Mouse (Mus musculus) 3T3-L1 (cell line): ENCODE data around the gene Supv3l1.
A peak's percentile ranks its signal among the peaks of the same experiment; 100 is the strongest.

Source experiments
- DNase-seq: peaks from one replicate; pipeline ENCODE4 v3.0.0-alpha.2; 2015; ENCODE audit warnings: low read depth, low spot score

The Supv3l1 gene

DNA sequence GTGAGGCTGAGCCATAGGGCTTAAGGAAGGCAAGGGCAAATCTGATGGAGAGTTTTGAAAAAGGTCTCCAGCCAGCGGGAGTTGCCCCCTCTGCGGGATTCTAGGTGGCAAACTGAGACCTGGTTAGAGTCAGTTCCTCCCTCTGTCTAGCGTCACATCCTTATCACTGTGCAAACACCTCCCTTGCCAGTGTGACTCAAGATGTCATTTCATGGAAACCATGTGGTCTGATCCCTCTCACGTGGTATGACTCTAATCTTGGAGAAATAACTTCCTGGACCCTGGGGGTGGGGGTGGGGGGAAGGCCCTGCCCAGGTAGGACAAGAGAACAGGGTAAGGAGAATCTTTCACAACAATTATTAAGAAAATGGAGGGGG is 35.9 kb downstream of the Supv3l1 start:
- no peak for DNase-seq

DNA sequence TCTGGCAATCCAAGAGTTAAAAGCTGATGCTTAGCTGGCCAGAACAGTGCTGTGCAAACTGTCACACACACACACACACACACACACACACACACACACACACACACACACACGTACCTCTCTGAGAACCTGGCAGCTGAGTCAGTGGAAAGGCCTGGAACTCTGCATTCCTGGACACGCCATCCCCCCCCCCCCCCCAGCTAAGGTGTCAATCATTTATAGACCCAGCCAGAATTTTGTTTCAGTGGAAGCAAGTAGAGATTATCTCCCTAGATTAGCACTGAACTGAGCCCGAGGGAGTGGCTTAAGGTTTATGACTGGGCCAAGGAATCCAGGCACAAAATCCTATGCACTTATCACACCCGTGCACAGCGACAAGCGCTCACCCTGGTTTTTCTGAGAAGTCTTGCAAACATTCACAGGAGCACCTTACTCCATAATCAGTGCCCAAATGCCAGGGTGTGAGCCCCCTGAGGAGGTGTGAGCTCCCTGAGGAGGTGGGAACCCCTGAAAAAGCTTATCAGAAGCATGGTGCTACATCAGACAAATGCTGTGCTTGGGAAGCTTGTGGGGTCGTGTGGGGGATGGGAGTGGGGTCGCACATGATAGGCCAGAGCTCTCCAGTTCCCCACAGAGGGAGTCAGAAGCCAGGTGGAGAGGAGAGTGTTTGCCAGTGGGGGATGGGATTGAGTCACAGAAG is 36.5 kb downstream of the Supv3l1 start:
- peak; percentile 13 for DNase-seq

DNA sequence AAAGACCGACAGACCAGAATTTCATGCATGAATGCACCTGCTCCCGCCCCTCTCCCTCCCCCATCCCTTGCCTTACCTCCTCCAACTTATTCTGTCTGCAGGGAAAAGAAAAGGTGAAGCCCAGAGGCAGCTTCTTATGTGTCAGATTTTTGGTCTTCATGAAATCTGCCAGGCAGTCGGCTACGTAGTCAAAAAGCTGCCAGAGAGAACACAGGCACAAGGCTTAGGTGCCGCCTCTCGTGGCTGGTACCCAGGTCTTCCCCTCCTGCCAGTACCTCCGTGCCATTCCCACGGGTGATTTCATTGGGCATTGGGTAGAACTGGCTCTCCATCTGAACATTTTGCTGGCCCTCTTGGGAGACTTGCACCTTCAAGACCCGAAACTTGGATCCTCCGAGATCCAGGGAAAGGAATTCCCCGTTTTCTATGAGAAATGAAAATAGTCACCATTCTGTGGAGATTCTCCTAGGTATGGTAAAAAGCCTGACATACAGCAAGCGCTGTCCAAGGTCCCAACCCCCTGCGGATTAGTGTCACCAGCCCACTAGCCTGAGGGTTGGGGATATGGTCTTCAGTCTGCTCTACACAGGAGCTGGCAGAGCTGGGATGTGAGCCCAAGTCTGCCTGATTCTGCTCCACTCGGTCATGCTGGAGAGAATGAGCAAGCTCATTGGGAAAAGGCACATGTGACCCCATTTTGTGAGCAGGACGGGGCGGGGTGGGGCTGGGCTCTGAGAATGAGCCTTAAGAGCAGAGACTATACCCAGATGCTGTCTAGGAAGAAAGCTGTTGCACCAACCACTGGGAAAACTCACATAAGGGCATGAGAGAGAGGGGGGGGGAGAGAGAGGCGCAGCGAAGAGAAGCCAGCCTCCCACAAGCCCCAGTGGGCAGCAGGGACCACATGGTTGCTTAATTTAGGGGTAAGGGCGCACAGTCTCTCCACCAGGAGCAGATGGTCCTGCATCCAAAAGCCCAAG is 37.8 kb downstream of the Supv3l1 start:
- peak; percentile 17 for DNase-seq

DNA sequence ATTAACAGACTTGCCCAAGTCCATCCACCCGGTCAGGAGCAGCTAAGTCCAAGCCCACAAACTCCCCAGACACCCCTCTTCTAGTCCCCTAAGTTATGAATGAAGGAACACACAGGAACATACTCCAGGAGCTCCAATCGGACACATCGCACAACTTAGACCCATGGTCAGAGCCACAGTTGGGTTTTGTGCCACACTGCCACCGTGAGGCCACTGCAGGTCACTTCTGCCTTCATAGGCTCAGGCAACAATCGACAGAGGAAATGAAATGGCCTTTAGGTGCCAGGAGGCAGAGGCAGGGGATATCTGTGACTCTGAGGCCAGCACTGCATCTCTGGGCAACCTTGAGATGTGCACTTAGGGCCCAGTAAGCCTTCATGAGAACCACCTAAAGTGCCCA is 38.6 kb downstream of the Supv3l1 start:
- DNase-seq, result peak; percentile 73

DNA sequence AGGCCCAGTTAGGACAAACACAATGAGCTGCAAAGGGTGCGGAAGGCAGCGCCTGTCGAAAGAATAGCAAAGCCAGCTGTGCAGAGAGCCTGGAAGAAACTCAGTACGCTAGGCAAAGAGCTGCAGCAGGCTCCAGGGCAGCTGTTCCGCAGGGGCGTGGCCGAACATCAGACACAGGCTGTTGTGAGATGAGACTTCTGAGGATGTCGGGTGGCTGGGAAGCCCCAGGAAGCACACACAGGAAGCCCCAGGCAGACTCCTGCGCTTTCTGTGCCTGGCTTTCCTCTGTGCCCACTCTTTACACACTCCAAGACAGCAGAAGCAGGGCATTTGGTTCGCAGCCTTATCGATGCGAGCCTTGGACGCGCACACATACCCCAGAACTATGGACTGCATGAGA is 44.6 kb downstream of the Supv3l1 start:
- no peak for DNase-seq

DNA sequence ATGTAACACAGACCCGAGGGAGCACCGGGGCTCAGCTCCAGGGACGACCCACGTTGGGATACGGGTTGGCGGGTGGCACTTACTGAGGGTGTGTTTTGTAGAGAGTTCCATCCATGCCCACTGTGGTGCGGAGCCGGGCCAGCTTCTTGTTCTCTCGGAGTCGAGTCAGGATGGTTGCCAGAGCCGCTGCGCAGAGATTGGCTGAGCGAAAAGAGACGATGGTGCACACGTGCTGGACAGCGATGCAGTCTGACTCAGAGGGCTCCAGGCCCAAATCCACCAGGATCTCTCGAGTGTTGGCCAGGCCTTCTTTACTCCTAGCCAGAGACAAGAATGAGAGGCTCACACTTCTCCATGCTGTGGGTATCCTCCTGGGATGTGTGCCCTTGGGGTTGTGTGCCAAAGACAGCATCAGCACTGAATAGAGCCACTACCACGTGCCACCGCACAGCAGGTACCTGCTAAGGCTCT is 47.9 kb downstream of the Supv3l1 start:
- DNase-seq, result peak; percentile 6

DNA sequence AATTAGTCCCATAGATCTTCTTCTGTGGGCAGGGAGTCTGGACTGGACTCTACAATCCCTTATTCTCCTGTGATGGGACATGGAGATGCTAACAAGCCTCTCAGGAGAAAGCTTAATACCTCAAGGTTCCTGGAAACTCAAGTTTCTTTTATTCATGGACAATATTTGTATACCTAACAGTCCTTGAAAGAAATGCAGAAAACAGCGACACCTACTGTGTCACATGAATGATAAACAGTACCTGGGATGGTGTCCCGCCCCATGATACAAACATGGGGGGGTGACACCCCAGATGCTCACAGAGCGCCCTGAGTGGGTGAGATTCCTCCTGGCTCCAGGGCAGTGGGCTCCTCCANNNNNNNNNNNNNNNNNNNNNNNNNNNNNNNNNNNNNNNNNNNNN is 66.5 kb downstream of the Supv3l1 start:
- DNase-seq, result no peak

DNA sequence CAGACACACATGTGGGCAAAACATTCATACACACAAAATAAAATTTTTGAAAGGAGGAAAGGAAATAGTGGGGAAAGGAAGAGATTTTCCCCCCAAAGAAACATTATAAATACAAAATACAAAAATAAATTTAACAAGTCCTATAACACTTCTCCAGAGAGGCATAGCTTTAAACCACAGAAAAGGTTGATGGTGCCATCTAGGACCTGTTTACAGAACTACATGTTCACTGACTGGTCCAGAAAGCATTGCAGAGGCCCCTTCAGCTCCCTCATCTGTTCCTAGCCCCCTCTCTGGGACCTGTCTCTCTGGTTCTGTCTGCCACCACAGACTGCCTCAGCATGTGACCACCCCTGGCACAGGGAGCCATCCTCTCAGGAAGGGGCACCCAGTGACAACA is 68.6 kb downstream of the Supv3l1 start:
- DNase-seq, result peak; percentile 28

DNA sequence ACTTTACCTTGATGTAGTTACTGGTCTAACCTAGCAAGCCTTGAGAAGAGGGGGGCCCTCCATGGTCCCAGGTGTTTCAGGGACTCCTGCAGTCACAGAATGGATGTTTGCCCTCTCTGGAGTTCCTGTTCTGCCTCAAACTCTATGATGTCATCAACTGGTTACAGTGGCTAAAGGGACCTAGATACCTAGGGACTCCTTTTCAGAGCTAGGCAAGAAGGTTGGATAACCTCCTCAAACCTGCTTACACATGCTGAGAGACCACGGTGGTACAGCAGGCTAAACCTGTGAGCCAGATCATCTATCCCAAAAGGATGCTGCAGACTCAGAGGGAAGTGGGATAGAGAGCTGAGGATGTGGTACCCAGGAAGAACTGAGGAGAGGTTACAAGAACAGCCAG is 69.7 kb downstream of the Supv3l1 start, which contains the start of gene Hk1:
Gene Hk1, minus strand, starts transcription at position 101 of the 400 bp plus-strand sequence.
- DNase-seq, result no peak
